Mouse (Mus musculus): ENCODE measurements around the gene Gm7682.
"Not testable (repeated sequence)": the region's sequence is repeated elsewhere in the genome, so short reads cannot be mapped to it uniquely, and the experiment has no call there.

The Gm7682 gene

GRCm38 (mm10) chr5:94445484-94445883 is at the start of gene Gm7682:
Gm7682 (plus strand) TSS chr5:94445784.
- not testable (repeated sequence) for DNase-seq
